Mouse (Mus musculus): ENCODE data around the gene Ran. TPM values are rescaled to one million over a fixed set of nuclear protein-coding genes. Genes with fewer than 3 reads are reported as not detected.

Gene Ran
- total RNA-seq, 2 experiments from 2014 or later: 218 to 237 TPM

DNA sequence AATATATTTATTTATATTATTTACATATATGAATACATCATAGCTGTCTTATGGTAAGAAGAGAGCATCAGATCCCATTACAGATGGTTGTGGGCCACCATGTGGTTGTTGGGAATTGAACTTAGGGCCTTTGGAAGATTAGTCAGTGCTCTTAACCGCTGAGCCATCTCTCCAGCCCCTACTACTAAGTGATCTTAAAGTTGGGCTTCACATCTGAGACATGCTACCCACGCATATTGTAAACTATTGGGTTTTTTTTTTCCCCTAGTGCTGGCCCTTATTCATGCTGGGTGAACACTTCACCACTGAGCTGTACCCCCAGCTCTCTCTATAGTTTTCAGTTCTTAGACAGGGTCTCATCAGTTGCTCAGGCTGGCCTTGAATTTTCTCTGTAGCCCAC, 8.9 kb upstream of the Ran start:
- DNase-seq (ENCODE audit: low spot score in 2 of 2): no peak

DNA sequence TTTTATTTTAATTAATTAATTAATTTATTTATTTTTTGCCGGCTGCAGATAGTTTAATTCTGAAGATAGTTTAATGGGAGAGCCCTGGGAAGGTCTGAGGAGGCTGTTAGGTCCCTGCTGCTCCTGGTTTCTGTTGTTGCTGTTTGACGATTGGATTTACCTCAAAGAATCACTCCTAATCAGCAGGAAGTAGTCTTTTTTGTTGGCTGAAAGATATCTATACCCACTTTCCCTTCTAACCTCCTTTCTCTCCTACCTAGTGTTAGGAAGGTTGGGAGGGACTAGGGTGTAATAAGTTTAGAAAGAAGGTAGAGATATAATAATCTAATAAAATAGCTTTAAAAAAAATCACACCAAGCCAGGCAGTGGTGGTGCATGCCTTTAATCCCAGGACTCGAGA, 4.8 kb upstream of the Ran start:
- no peak for DNase-seq (ENCODE audit: low spot score in 2 of 2)

DNA sequence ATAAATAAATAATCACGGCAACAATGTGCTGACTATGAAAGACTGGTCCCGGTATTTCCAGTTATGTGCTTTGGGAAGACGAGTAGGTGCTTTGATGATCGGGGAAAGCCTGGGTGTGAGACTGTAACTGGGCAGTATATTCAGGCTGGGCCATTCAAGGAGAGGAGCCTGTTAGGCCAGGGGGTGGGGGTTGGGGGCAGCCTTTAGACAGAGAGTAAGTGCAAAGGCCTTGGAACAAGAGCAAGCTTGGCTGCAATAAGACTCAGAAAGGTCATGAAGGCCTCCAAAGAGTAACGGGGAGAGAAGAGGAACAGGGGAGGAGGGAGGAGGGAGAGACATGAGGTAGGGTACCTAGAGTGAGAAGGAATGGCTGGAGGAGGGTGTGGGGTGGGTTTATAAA, 4.3 kb upstream of the Ran start:
- no peak for DNase-seq (ENCODE audit: low spot score in 2 of 2)

DNA sequence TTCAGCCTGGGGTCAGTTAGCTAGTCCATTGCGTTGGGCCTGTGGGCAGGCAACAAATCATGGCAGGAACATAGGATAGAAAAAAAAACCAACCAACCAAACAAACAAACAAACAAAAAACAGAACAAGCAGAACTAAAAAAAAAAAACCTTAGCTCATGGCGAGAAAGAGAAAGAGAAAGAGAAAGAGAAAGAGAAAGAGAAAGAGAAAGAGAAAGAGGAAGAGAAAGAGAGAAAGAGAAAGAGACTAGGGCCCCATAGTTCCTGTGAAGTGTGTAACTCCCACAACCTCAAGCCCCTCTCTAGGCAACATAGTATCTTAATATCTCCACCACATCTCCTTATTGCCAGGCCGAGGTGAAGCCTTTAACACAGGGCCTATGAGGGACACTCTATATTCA, 3.5 kb upstream of the Ran start:
- DNase-seq (ENCODE audit: low spot score in 2 of 2): no peak

DNA sequence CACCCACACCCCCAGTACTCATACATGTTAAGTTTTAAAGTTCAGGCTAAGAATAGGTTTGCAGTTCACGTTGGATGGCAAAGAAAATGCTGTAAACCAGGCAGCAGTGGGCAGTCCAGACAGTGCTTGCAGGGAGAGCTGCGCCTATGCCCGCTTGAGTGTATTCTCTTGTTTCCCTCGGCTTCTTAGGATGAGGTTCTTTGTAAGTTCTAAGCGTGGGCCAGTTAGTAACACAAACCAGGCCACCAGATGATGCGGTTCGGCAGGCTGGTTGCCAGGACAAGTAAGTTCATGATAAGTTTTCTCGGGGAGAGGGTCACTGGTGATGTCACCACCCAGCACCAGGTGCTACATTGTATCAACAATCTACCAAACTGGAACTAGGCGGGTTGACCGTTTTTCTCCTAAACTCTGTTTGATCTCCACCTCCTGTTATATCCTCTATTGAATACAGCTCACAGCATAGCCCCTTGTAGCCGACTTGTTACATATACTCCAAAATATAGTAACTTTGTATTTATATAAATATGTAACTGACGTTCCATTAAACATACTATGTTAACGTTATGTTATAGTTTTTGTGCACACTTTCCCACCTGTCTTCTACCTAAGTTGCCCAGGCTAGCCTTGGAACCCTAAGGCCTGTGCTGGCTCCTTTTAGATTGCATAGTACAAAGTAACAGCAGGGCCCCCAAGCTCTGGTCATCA, 933 bp upstream of the Ran start:
- no peak for DNase-seq (ENCODE audit: low spot score in 2 of 2)

DNA sequence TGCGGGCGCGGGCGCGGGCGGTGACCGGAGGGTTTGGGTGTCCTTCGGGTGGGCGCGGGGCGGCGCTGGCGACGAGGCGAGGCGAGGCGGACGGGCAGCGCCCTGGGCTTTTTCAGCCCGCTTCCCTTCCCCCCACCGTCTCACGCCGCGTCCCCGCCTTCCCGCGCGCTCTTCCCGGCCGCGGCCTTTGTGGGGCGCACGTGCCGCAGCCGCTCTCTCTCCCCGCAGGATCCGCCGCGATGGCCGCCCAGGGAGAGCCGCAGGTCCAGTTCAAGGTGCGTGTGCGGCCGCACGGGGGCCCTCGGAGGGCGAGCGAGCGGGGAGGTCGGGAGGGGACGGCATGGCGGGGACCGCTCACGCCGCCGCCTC, 415 bp downstream of the Ran start:
- DNase-seq (ENCODE audit: low spot score in 2 of 2): no peak

DNA sequence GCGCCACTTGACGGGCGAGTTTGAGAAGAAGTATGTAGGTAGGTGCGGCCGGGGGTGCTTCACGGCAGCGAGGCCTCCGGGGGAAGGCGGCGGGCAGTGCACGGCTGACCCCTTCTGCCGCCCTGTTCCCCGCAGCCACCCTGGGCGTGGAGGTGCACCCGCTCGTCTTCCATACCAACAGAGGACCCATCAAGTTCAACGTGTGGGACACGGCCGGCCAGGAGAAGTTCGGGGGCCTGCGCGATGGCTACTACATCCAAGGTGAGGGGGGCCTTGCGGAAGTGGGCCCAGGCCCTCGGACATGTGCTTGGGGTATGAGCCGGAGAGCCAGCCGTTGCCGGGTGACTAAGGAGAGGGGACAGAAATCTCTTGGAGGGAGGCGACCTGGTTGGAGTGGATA, 862 bp downstream of the Ran start:
- DNase-seq (ENCODE audit: low spot score in 2 of 2): no peak

DNA sequence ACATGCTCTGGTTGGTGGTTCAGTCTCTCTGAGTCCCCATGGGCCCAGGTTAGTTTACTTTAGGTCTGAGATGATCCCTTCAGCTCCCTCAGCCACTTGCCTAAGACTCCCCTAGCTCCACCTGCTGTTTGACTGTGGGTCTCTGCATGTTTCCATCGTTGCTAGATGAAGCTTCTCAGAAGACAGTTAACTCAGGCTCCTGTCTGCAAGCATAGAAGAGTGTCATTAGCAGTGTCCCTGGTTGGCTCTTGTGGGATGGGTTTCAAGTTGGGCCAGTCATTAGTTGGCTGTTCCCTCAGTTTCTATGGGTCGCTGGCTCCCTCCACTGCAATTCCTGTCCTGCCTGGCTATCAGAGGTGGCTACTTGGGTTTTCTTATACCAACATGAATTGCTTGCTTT, 5.2 kb downstream of the Ran start:
- no peak for DNase-seq (ENCODE audit: low spot score in 2 of 2)

DNA sequence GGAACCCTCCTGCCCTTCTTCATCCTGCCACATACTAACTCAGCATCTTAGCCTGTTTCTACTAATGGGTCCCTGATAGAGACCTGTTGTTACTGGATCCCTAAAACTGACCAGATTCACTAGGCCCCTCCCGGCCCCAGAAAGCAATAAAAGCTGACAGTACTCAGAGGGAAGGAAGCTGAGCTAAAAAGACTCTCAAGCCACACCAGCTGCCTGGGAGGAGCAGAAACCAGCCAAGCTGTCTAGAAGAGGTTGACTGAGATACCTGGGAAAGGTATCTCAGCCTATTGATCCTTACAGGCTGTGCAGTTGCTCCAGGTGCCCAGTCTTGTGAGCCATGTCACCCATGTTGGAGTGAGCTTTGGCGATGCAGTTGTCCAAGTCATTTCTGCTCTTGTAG, 5.9 kb downstream of the Ran start:
- no peak for DNase-seq (ENCODE audit: low spot score in 2 of 2)

DNA sequence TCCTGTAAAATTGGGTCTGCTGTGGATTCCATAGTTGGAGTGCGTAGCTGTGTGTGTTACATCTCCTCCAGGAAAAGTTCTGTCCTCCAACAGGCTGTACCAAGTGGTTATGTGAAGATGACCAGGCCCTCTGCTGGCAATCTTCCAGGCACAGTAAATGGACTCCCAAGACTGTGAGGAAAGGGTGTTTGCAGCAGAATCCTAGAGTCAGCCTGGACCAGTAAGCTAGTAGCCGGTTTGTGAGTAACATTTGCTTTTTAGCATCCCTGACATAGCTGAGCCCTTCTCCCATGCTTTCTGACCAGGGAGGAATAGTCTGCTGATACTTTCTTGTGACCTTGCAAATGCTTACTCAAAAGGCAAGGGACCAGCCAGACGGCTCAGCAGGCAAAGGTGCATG, 6.3 kb downstream of the Ran start:
- DNase-seq (ENCODE audit: low spot score in 2 of 2): no peak

DNA sequence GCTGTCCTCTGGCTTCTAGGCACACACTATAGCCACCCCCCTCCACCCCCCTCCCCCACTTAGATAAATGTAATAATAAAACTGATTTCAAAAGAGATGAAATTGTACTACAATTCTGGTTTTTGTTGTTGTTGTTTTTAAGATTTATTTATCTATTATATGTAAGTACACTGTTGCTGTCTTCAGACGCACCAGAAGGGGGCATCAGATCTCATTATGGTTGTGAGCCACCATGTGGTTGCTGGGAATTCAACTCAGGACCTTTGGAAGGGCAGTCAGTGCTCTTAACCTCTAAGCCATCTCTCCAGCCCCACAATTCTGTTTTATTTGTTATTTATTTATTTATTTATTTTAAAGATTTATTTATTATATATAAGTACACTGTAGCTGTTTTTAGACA, 6.8 kb downstream of the Ran start:
- DNase-seq (ENCODE audit: low spot score in 2 of 2): no peak

DNA sequence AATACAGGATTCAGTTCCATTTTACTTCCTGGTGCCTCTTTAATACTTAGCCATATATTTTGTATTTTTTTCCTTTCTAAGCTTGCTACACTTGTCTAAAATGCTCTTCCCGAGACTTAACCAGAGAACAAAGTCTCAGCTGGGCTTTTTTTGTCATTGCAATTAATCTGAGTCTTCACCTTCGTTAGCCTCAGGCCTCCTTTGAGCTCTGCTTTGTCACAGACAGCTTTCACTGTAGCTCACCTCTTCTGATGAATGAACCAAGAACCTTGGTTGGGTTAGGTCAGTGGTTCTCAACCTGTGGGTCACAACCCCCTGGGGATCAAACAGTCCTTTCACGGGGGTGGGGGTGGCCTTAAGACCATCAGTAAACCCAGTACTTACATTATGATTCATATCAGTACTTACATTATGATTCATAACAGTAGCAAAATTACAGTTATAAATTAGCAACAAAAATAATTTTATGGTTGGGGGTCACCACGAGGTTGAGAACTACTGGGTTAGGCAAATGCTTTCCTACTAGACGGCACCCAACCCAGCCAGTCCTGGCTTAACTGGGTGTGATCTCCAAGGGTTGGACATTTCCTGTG, 9.4 kb downstream of the Ran start:
- DNase-seq (ENCODE audit: low spot score in 2 of 2): no peak

DNA sequence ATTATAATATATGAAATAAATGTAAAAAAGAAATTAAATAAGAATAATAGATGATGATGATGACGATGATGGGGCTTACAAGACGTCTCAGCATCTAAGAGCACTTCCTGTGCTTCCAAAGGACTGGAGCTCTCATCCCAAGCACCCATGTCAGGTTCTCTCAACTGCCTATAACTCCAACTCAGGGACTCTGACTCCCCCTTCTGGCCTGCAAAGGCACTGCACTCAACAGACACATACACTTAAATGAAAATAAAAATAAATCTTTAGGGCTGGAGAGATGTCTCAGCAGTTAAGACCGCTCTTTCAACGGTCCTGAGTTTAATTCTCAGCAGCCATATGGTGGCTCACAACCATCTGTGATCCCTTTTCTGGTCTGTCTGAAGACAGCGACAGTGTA, 16.8 kb downstream of the Ran start:
- no peak for DNase-seq (ENCODE audit: low spot score in 2 of 2)

DNA sequence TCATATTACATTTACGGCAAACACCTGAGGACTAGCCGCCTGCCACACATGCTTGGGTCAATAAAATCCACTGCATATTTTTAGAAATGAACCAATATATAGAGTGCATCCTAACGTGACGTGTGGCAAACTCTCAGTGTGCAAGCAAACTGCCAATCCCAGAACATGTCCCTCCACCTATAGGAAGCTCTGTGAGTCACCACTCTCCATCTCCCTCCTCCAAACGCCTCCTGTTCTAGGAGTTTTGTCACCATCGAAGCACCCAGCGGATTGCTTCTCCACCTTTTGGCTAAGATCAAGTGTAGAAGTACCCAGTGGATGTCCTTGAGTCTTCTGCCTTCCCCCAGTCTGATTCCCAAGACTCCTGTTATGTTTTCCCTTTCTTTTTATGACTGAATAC, 17.9 kb downstream of the Ran start:
- DNase-seq (ENCODE audit: low spot score in 2 of 2): no peak

DNA sequence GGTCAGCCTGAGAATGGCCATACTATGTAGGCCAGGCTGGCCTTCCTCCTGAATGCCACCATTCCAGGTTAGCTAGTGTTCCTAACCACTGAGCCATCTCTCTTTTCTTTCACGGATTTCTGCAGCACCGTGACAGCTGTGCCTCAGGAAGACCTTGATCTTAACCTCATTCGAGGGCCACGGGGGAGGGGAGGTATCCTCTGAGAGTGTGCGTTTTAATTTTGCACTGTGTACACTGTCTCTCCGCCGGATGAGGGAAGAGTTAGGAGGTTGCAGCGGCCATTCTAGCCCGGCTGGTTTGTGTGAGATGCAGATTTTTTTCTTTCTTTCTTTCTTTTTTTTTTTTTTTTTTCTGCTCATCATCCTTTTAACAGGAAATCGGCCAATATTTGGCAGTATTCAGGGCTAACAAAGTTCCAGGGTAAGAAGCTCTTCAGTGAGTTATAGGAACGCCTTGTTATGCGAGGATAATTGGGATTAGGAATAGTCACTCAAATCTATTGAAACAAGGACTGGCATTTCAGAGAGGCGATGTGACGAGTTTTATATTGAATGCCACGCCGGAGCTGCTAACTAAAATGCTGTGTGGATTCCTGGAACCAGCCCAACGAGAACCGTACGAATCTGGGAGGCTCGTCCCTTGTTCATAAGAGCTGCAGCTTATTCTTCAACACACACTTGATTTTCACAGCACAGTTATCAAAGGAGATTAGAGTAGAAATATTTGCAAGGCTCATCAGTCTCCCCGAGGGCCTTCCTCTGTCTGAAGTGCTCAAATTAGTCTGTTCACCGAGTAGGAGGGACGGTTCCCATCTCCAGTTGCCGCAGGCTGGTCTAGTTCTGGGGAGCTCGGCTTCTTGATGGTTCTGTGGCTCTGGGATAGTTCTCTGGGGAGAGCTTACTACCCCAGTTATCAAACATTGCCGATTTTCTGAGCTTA, 26.0 kb downstream of the Ran start:
- no peak for DNase-seq (ENCODE audit: low spot score in 2 of 2)

DNA sequence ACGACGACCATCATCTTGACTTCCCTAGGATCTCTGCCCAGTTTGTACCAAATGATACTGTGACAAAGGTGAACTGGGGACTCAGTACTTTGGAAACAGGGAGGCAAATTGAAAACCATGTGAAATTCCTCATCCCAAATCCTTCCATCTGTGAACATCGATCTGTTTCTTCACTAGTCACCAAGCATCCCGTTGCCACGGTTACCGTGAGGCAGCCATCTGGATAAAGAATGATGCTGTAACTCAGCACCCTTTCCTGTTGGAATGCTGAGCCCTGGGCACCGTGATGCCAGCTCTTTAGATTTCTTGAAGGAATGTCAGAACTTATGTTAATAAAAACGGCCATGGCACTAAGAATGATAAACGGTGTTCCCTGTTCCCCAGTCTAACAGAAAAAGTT, 29.5 kb downstream of the Ran start:
- no peak for DNase-seq (ENCODE audit: low spot score in 2 of 2)

DNA sequence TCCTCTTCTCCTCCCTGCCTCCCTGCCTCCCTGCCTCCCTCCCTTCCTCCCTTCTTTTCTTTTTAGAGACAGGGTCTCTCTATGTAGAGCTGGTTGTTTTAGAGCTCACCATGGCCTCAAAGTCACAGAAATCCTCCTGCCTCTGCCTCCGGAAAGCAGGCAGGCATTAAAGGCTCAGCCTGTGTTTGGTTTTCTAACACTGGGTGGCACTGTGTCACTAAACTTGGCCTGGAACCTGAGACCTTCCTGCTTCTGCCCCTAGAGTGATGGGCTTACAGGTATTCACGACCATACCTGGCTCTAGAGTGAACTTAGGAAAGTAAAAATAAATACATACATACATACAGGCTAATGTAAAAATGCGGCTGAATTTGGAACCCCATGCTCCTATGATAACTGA, 32.0 kb downstream of the Ran start:
- no peak for DNase-seq (ENCODE audit: low spot score in 2 of 2)

DNA sequence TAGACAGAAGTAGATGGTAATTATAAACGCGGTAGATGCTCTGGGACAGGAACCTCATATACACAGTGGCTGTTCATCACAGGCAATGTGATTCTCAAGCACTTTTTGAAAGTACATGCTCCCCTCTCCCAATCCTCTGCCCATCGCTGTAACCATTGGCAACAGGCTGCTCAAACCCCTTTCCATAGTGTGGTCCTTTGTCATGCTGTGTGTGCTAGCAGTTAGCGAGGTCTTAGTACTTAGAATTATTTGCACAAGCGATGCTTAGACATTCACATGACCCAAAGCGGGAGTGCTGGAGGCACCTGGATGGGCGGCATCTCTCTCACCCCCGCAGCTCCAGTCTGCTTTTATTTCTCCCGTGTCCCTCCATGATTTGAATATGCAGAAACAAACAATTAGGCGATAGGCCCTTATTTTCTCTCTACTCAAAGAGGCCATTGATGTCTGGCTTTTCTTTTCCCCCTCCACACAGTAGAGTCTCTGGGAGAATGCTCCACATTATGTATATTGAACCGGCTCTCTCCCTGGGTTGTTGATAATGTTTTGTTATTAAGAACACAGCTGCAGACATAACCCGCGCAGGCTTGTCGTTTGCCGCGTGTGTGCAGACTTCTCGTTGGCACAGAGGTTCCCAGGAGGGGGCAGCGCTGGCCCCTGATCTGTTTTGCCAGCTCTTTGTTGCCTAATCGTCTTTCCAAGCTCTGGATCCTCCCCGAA, 32.9 kb downstream of the Ran start:
- no peak for DNase-seq (ENCODE audit: low spot score in 2 of 2)

DNA sequence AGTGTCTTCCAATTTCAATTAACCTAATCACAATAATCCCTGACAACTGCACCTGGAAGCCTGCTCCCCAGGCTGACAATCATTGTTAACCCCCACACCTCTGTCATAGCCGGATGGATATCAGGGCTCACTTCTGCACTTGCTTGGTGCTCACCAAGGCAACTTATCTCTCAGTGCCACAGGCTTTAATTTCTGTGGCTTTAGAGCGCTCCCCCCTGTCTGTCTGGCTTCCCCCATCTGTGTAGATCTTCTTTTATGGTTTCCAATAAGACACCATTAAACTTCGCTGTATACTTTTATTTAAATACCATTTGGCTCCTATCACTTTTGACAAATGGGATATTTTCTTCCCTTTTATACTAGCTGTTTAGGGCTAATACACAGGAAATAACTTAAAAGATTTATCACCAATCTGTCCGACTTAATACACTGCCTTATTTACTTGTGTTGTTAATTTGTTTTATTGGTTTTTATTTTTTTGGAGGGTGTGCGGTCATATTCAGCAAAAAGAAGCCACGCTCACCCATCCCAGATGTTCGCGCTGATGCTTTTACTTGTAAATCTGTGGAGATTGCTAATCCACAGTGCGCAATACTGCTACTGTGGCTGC, 34.9 kb downstream of the Ran start:
- no peak for DNase-seq (ENCODE audit: low spot score in 2 of 2)

DNA sequence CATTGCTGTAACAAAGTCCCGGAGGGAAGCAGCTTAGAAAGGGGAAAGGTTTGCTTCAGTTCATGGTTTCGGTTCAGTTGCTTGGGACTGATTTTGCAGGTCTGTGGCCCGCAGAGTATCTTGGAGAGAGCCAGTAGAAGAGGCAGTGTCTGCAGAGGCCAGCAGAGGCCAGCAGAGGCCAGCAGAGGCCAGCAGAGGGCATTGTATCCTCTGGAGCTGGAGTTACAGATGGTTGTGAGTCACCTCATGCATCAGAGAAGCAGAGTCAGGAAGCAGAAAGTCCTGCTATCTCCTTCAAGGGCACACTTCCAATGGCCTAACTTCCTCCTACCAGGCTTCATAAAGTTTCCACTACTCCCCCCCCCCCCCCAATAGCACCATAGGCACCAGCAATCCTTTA, 39.2 kb downstream of the Ran start:
- DNase-seq (ENCODE audit: low spot score in 2 of 2): no peak

DNA sequence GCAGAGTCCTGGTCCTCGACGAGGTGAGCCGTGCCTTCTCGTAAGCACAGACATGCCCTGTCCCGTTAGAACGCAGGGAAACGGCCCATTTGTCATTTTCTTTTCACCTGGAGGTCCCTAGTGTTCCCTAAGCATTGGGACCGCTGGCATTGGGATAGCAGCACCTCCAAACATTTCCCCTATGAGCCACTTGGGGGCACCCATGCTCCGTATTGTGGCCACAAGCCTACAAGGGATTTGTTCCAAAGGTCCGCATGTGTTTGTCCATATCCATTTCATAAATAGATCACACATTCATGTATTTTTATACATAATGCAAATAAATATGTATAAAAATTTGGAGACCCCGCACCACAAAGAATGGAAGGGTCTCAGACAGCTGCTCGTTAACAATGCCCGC, 41.7 kb downstream of the Ran start:
- DNase-seq (ENCODE audit: low spot score in 2 of 2): no peak
